Mouse (Mus musculus) olfactory bulb, adult 2 months (tissue): ENCODE results near the gene Srpk1. TPM values are rescaled to one million over a fixed set of nuclear protein-coding genes. Genes with fewer than 3 reads are reported as not detected.

Experiments used
- H3K27ac ChIP-seq: fragments of 200-500 bp; 2 replicates; pipeline ENCODE4 v1.5.1; 2012; ENCODE audit warnings: low read depth, low read length; ENCODE audit not compliant: insufficient read depth
- H3K4me1 ChIP-seq: fragments of 200-500 bp; 2 replicates; pipeline ENCODE4 v1.6.1; 2012; ENCODE audit warnings: low read length; ENCODE audit not compliant: control insufficient read depth, insufficient read depth
- H3K4me3 ChIP-seq: fragments of 200-500 bp; 2 replicates; pipeline ENCODE4 v1.5.1; 2012; ENCODE audit warnings: mild to moderate bottlenecking, low read depth, low read length, moderate library complexity; ENCODE audit not compliant: insufficient read depth
- CTCF ChIP-seq: fragments of 200-500 bp; IDR thresholded peaks from 2 replicates; pipeline ENCODE4 v1.5.1; 2012; ENCODE audit warnings: low read depth, mild to moderate bottlenecking, low read length, moderate library complexity; ENCODE audit not compliant: insufficient read depth
- POLR2A ChIP-seq: fragments of 200-500 bp; IDR thresholded peaks from 2 replicates; pipeline ENCODE4 v1.6.1; 2012; ENCODE audit warnings: mild to moderate bottlenecking, low read depth, low read length, moderate library complexity; ENCODE audit not compliant: insufficient read depth
- WGBS: fragments of 180-500 bp; shearing (Covaris S2); methylation state at CpG from one replicate; pipeline ENCODE4 v1.1.7; 2018; 5-methylcytosine and 5-hydroxymethylcytosine counted together
- polyA plus RNA-seq: library from polyadenylated mRNA; stranded (reverse); fragments of >200 nt; gene quantifications from 2 replicates; pipeline ENCODE4 v1.2.4, GENCODE M21; 2012; ENCODE audit warnings: low replicate concordance; ENCODE audit not compliant: missing spikeins, insufficient read depth, insufficient read length

Srpk1 gene
- polyA plus RNA-seq, 1 experiment, result not detected

DNA sequence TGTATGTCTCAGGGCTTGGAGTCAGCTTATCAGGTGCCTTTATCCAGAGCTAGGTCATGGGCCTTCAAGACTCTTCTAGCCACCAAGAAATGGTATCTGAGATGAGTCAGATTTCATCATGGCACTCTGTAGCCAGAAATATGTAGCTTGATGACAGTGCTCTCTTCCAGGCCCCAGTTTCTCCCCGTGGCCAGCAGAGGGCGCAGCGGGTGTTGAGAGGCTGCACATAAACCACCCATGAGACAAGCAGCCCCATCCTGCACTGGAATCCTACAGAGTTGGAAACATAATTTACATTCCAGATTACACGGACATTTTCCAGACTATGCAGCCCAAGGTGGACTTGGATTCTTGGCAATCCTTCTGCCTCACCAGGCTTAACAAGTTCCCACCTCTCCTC, 29.5 kb downstream of the Srpk1 start:
- H3K27ac ChIP-seq, result no peak overlapping the region
- peaks cover 2% of the 10 kb centered on the region; the same call in 1 of the 2 replicates for H3K4me1 ChIP-seq
- TF ChIP-seq CTCF (peak; percentile 81), POLR2A (no peak)
- WGBS, result 10% methylated on average over 4 of the region's 4 CpGs
- no peak overlapping the region for H3K4me3 ChIP-seq

DNA sequence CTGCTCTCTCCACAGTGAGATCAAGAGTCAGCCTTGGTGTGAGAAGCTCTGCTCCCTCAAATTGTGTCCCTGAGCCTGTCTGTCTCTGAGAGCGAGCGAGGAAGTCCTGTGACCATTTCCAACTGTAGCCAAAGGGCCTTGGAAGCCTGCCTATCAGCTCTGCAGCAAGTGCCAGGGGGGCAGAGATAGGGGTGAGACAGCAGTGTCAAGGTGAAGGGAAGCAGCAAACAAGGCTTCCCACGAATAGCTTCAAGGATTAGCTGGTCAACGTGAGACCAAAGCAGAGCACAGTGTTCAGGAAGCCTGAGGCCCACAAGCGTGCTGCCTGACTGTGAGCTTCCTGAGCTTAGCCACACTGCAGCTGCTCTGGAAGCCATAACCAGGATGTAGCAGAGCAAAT, 31.0 kb downstream of the Srpk1 start:
- TF ChIP-seq CTCF (no peak), POLR2A (no peak)
- 92% methylated on average over 5 of the region's 5 CpGs for WGBS

DNA sequence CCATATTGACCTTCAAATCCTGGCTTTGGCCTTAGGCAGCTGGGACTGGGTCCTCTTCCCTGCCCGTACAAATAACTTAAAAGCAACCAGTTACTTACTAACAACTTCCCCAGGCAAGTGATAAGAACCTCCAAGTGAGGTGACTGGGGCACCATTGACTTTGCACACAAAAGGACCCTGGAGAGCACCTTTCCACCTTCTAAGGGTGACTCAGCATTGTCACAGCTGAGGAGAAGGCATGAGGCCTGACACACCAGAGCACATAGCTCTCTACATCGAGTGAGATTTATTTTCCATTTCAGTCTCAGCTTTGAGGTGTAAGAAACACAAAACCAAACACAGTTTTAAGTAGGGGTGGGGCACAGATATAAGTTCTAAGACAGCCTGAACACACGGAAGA, 31.9 kb downstream of the Srpk1 start:
- TF ChIP-seq POLR2A (no peak), CTCF (no peak)
- Histone ChIP-seq H3K27ac (no peak overlapping the region), H3K4me3 (no peak overlapping the region), H3K4me1 (peaks cover 2% of the 10 kb centered on the region; the same call in 1 of the 2 replicates)
- 81% methylated on average over 3 of the region's 3 CpGs for WGBS

More for the DNA sequence above, 31.0 kb downstream of the Srpk1 start:
- no peak overlapping the region for H3K27ac ChIP-seq
- H3K4me1 ChIP-seq, result peaks cover 2% of the 10 kb centered on the region; the same call in 1 of the 2 replicates
- no peak overlapping the region for H3K4me3 ChIP-seq

DNA sequence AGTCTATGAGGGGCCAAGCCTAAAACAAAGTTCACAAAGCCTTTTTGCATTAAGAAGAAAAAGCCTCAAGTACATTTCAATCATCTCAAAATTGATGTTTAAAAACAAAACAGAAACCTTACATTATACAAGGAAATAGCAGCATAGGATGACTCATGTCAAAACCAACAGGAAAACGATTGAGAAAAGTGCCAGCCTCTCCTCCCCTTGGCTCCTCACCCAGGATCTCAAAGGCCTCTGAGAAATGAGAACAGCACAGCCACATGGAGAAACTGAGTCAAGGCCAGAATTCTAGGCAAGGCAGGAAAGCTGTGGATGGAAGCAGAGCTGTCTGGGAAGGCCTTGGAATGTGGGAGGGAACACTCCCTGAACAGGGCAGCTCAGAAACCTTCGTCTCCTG, 33.9 kb downstream of the Srpk1 start:
- Histone ChIP-seq H3K4me3 (no peak overlapping the region), H3K4me1 (no peaks in the 10 kb centered on the region; the same call in 1 of the 2 replicates), H3K27ac (no peak overlapping the region)
- TF ChIP-seq CTCF (no peak), POLR2A (no peak)
- WGBS, result 46% methylated on average over 2 of the region's 2 CpGs

DNA sequence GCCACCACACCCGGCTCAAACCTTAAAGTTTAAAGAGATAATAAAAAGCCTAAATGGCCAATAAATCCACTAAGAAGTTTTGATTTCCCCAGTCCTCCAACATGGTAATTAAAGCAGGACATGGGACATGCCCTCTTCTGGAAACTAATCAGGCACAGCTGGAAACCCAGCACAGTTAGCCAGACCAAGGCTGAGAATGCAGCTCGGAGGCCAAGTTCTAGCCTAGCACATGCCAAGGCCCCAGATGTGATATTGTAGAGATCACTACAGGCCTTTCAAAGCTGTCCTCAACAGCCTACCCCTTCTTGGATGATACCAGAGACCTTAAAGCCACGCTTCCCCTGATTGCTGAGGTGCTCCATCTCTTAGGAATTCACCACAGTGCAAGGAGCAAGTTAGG, 36.0 kb downstream of the Srpk1 start:
- Histone ChIP-seq H3K4me1 (no peaks in the 10 kb centered on the region; the same call in 1 of the 2 replicates), H3K27ac (no peak overlapping the region), H3K4me3 (no peak overlapping the region)
- TF ChIP-seq CTCF (no peak), POLR2A (no peak)
- WGBS, result 72% methylated on average over 3 of the region's 3 CpGs

DNA sequence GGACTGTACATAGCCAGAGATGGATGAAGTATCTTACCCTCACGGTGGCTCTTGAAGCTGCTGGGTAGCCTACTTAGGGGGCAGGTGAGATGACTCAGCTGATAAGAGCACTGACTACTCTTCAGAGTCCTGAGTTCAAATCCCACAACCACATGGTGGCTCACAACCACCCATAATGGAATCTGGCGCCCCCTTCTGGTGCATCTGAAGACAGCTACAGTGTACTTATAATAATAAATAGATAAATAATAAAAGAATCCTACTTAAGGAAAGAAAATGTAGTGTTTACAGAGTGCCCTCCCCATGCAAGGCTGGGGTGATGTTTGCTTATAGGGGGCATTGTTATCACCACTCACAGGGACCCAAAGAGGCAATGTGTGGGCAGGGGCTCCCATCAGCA, 41.5 kb downstream of the Srpk1 start:
- WGBS, result 66% methylated on average over 2 of the region's 2 CpGs
- Histone ChIP-seq H3K4me1 (peaks cover 9% of the 10 kb centered on the region; the same call in 1 of the 2 replicates), H3K4me3 (no peak overlapping the region), H3K27ac (no peak overlapping the region)
- TF ChIP-seq CTCF (no peak), POLR2A (no peak)

DNA sequence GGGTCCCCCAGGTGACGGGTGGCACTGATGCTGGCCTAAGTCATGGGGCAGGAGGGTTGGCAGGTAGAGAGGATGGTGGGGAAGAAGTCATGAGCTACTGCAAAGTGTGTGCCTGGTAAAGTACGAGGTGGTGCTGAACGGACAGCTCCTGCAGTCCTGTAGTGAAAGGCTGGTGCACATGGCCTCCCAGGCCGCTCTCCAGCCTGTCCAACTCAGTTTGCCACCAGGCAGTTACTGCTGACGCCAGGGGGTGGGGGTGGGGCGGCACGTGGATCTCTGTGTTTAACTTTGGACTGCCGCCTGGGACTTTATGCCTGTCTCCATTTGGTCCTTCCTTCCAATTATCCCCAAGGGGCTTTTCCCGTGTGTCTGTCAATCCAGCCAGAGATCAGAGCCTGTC, 42.1 kb downstream of the Srpk1 start:
- WGBS, result 24% methylated on average over 9 of the region's 9 CpGs
- peaks cover 15% of the 10 kb centered on the region for H3K4me1 ChIP-seq
- TF ChIP-seq POLR2A, result no peak
- TF ChIP-seq CTCF, result no peak
- no peak overlapping the region for H3K27ac ChIP-seq
- no peak overlapping the region for H3K4me3 ChIP-seq

DNA sequence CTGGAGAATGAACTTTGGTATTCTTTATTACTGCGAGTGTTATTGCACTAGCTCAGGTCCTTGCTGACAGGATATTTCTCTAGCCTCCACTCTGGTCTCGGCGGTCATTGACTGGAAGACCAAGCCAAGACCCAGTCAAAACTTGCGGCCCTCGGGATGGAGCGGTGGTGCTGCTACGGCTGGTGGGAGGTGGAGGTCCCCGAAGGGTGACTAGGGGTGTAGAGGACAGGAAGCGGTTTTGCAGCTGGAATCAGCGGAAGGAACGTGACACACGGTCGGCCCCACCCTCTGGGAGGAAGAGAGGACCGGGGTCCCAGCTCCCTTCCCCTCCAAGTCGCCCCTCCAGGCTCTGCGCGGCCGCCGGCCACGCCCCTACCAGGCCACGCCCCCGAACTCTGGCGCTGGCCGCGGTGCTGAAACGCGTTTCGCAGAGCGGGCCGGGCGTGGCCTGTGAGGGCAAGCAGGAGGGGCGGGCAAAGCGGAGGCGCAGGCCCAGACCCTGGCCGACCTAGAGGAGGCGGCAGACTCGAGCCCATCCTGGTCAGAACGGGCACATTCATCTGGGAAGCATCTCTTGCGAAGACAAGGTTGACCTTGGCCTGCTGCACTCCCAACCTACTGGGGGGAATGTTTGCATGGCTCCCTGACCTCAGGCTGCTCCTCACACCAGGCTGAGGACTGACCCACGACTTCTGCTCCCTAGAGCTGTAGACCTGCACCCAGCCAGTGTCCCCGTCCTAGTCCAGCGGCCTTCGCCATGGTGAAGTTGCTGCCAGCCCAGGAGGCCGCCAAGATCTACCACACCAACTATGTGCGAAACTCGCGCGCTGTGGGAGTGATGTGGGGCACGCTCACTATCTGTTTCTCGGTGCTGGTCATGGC, 47.0 kb downstream of the Srpk1 start, which contains the start of gene Lhfpl5:
TSS of gene Lhfpl5 (plus strand) at position 398 of the 882 bp plus-strand sequence.
- TF ChIP-seq POLR2A (no peak; the same call in 1 of the 2 replicates), CTCF (peak; percentile 20; the same call in 1 of the 2 replicates)
- WGBS, result 16% methylated on average over 50 of the region's 50 CpGs
- peaks cover 21% of the 10 kb centered on the region for H3K4me1 ChIP-seq
- H3K4me3 ChIP-seq, result peak within 1 kb of the TSS; percentile 42
- no peak within 1 kb of the TSS for H3K27ac ChIP-seq

DNA sequence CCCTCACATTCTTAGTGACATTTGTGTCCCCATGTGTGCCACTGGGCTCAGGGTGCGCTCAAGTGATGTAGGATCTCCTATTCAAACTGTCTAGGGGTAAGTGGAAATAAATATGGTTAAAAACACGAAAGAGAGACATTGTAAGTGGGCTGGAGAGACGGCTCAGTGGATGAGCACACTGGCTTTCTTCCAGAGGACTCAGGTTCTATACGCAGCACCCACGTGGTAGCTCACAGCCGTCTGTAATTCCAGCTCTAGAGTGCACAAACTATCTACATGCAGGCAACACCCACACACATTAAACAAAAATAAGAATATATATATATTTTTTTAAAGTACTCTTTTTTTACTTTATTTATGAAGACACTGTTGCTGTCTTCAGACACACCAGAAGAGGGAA, 49.6 kb downstream of the Srpk1 start:
- 62% methylated on average over 6 of the region's 6 CpGs for WGBS
- TF ChIP-seq CTCF (no peak), POLR2A (no peak)
- H3K4me3 ChIP-seq, result no peak overlapping the region
- H3K4me1 ChIP-seq, result peaks cover 17% of the 10 kb centered on the region
- H3K27ac ChIP-seq, result no peak overlapping the region
